Mouse (Mus musculus) kidney, adult 2 months (tissue): ENCODE measurements at regions not wholly inside any gene's neighbourhood (a gene's known extent, or its start where the extent isn't known, plus 50 kb on each side); places are given as distances from the start of the nearest gene placed in this dataset.

Source experiments
- DNase-seq: peaks from one replicate; pipeline ENCODE4 v3.0.0; 2021
- H3K27ac ChIP-seq: fragments of 200-500 bp; 2 replicates; pipeline ENCODE4 v1.5.1; 2012; ENCODE audit warnings: low read depth, low read length, control low read depth, inconsistent platforms; ENCODE audit not compliant: insufficient read depth
- H3K27me3 ChIP-seq: fragments of 200-500 bp; replicated peaks from 2 replicates; pipeline ENCODE4 v1.6.1; 2012; ENCODE audit warnings: mild to moderate bottlenecking, moderate library complexity, low read length, inconsistent platforms; ENCODE audit not compliant: control insufficient read depth, insufficient read depth
- H3K36me3 ChIP-seq: fragments of 200-500 bp; 2 replicates; pipeline ENCODE4 v1.6.1; 2012; ENCODE audit warnings: mild to moderate bottlenecking, moderate library complexity, low read length, inconsistent platforms; ENCODE audit not compliant: control insufficient read depth, insufficient read depth
- H3K4me1 ChIP-seq: fragments of 200-500 bp; 2 replicates; pipeline ENCODE4 v1.6.1; 2011; ENCODE audit warnings: low read length; ENCODE audit not compliant: control insufficient read depth, insufficient read depth
- H3K4me3 ChIP-seq: fragments of 200-500 bp; 2 replicates; pipeline ENCODE4 v1.5.1; 2011; ENCODE audit warnings: mild to moderate bottlenecking, low read depth, low read length, control low read depth; ENCODE audit not compliant: insufficient read depth
- CTCF ChIP-seq: fragments of 200-500 bp; conservative IDR thresholded peaks from 2 replicates; pipeline ENCODE4 v1.5.1; 2011; ENCODE audit warnings: low read depth, mild to moderate bottlenecking, control low read depth, low read length, moderate library complexity, mixed read lengths; ENCODE audit not compliant: insufficient read depth, insufficient read length
- POLR2A ChIP-seq: fragments of 200-500 bp; IDR thresholded peaks from one replicate; pipeline ENCODE4 v1.6.1; 2011; ENCODE audit warnings: low read depth, low read length, control low read depth
- WGBS: fragments of 180-500 bp; shearing (Covaris S2); methylation state at CpG from one replicate; pipeline ENCODE4 v1.1.7; 2018; 5-methylcytosine and 5-hydroxymethylcytosine counted together

- Histone ChIP-seq H3K36me3 (no peaks in the 10 kb centered on the region), H3K4me3 (no peak overlapping the region), H3K4me1 (no peaks in the 10 kb centered on the region), H3K27ac (no peak overlapping the region), H3K27me3 (peaks cover 7% of the 10 kb centered on the region; the same call in 1 of the 2 replicates)
- peak; percentile 23 for DNase-seq
- WGBS: 2% methylated on average over 18 of the region's 18 CpGs
- TF ChIP-seq CTCF (no peak), POLR2A (no peak)
Observed at GRCm38 (mm10) chr2:172731408-172731807, 182.0 kb downstream of the Tfap2c start.

GRCm38 (mm10) chr2:172732453-172733210 lies 183.2 kb downstream of the Tfap2c start:
- no peaks in the 10 kb centered on the region for H3K4me1 ChIP-seq
- H3K36me3 ChIP-seq: no peaks in the 10 kb centered on the region
- no peak for DNase-seq
- no peak for TF ChIP-seq POLR2A
- no peak for TF ChIP-seq CTCF
- H3K27ac ChIP-seq: no peak overlapping the region
- H3K4me3 ChIP-seq: no peak overlapping the region
- H3K27me3 ChIP-seq: peaks cover 4% of the 10 kb centered on the region; the same call in 1 of the 2 replicates
- 4% methylated on average over 19 of the region's 19 CpGs for WGBS

GRCm38 (mm10) chr2:172733403-172733995 lies 184.1 kb downstream of the Tfap2c start:
- Histone ChIP-seq H3K27ac (no peak overlapping the region), H3K27me3 (no peaks in the 10 kb centered on the region), H3K4me1 (no peaks in the 10 kb centered on the region), H3K4me3 (no peak overlapping the region), H3K36me3 (no peaks in the 10 kb centered on the region)
- no peak for TF ChIP-seq POLR2A
- 10% methylated on average over 9 of the region's 9 CpGs for WGBS
- DNase-seq: no peak

GRCm38 (mm10) chr2:172735621-172736020 lies 186.2 kb downstream of the Tfap2c start:
- TF ChIP-seq POLR2A (no peak), CTCF (no peak)
- 15% methylated on average over 6 of the region's 6 CpGs for WGBS

GRCm38 (mm10) chr2:172739041-172739491 lies 189.7 kb downstream of the Tfap2c start:
- no peaks in the 10 kb centered on the region for H3K36me3 ChIP-seq
- DNase-seq: no peak
- H3K4me3 ChIP-seq: no peak overlapping the region
- no peaks in the 10 kb centered on the region for H3K27me3 ChIP-seq
- H3K4me1 ChIP-seq: no peaks in the 10 kb centered on the region
- H3K27ac ChIP-seq: no peak overlapping the region
- TF ChIP-seq CTCF: no peak
- TF ChIP-seq POLR2A: no peak
- WGBS: 14% methylated on average over 11 of the region's 11 CpGs

More at GRCm38 (mm10) chr2:172735621-172736020, 186.2 kb downstream of the Tfap2c start:
- DNase-seq: no peak
- Histone ChIP-seq H3K27me3 (no peaks in the 10 kb centered on the region), H3K27ac (no peak overlapping the region), H3K4me3 (no peak overlapping the region), H3K36me3 (no peaks in the 10 kb centered on the region), H3K4me1 (no peaks in the 10 kb centered on the region)

- Histone ChIP-seq H3K27me3 (no peaks in the 10 kb centered on the region), H3K4me3 (no peak overlapping the region), H3K4me1 (no peaks in the 10 kb centered on the region), H3K36me3 (no peaks in the 10 kb centered on the region), H3K27ac (no peak overlapping the region)
- WGBS: 14% methylated on average over 19 of the region's 19 CpGs
- no peak for DNase-seq
- no peak for TF ChIP-seq POLR2A
- no peak for TF ChIP-seq CTCF
Observed at GRCm38 (mm10) chr2:172739529-172739928, 190.1 kb downstream of the Tfap2c start.

- H3K27me3 ChIP-seq: no peaks in the 10 kb centered on the region
- no peak overlapping the region for H3K27ac ChIP-seq
- no peaks in the 10 kb centered on the region for H3K36me3 ChIP-seq
- WGBS: 70% methylated on average over 11 of the region's 11 CpGs
- no peak for TF ChIP-seq POLR2A
- TF ChIP-seq CTCF: no peak
- H3K4me3 ChIP-seq: no peak overlapping the region
- DNase-seq: no peak
- no peaks in the 10 kb centered on the region for H3K4me1 ChIP-seq
Observed at GRCm38 (mm10) chr2:172751364-172751763, 188.8 kb downstream of the Bmp7 start.
